Mouse (Mus musculus) ES-E14 (cell line): ENCODE data around the gene Slc38a7. TPM values are rescaled to one million over a fixed set of nuclear protein-coding genes. Genes with fewer than 3 reads are reported as not detected.

Experiments used
- DNase-seq: peaks from one replicate; pipeline ENCODE4 v3.0.0-alpha.2; 2013; ENCODE audit warnings: low read depth, low spot score
- H3K27ac ChIP-seq: 2 replicates; pipeline ENCODE4 v1.5.1; 2012; ENCODE audit warnings: low read depth, mild to moderate bottlenecking, low read length, moderate library complexity, mixed read lengths; ENCODE audit not compliant: poor library complexity, insufficient read depth, severe bottlenecking
- H3K36me3 ChIP-seq: 2 replicates; pipeline ENCODE4 v1.6.1; 2012; ENCODE audit warnings: mild to moderate bottlenecking, low read length, moderate library complexity, mixed read lengths; ENCODE audit not compliant: control insufficient read depth, poor library complexity, insufficient read depth, severe bottlenecking
- H3K4me1 ChIP-seq, 2 experiments: fragments of 150-350 bp in 1 of 2; sonication (generic) in 1 of 2; 2 replicates each; pipeline ENCODE4 v1.6.1; 2012; ENCODE audit warnings: low read length in 2 of 2, mild to moderate bottlenecking in 1 of 2, mixed read lengths in 1 of 2; ENCODE audit not compliant: control insufficient read depth in 2 of 2, insufficient read depth in 2 of 2, poor library complexity in 1 of 2
- H3K4me3 ChIP-seq, 2 experiments: fragments of 150-350 bp in 1 of 2; sonication (generic) in 1 of 2; 2 replicates each; pipeline ENCODE4 v1.5.1; 2012; ENCODE audit warnings: low read length in 2 of 2, low read depth in 1 of 2, mild to moderate bottlenecking in 1 of 2, mixed read lengths in 1 of 2; ENCODE audit not compliant: insufficient read depth in 1 of 2, poor library complexity in 1 of 2, severe bottlenecking in 1 of 2
- H3K9ac ChIP-seq: 2 replicates; pipeline ENCODE4 v1.6.1; 2012; ENCODE audit warnings: low read depth, mild to moderate bottlenecking, low read length, mixed read lengths; ENCODE audit not compliant: poor library complexity, insufficient read depth, severe bottlenecking
- H3K9me3 ChIP-seq: fragments of 150-350 bp; sonication (generic); 2 replicates; pipeline ENCODE4 v1.6.1; 2012; ENCODE audit warnings: low read depth, mild to moderate bottlenecking, low read length; ENCODE audit not compliant: control insufficient read depth, insufficient read depth
- CHD2 ChIP-seq: IDR thresholded peaks from 2 replicates; pipeline ENCODE4 v1.6.1; 2014; ENCODE audit warnings: mild to moderate bottlenecking, low read depth, low read length, inconsistent platforms
- HCFC1 ChIP-seq: IDR thresholded peaks from 2 replicates; pipeline ENCODE4 v1.6.1; 2012; ENCODE audit warnings: low read length, inconsistent platforms, borderline replicate concordance; ENCODE audit not compliant: insufficient read depth
- MAFK ChIP-seq: IDR thresholded peaks from 2 replicates; pipeline ENCODE4 v1.6.1; 2014; ENCODE audit warnings: mild to moderate bottlenecking, low read depth, low read length, inconsistent platforms; ENCODE audit not compliant: insufficient read depth
- ZC3H11A ChIP-seq: IDR thresholded peaks from 2 replicates; pipeline ENCODE4 v1.6.1; 2012; ENCODE audit warnings: low read depth, mild to moderate bottlenecking, inconsistent platforms, low read length, borderline replicate concordance
- ZNF384 ChIP-seq: IDR thresholded peaks from 2 replicates; pipeline ENCODE4 v1.6.1; 2012; ENCODE audit warnings: low read depth, low read length, inconsistent platforms
- in situ Hi-C, 2 experiments: fragments of 600-800 bp; cut with MboI; formaldehyde crosslinking; loops; one replicate each; pipeline ENCODE4 v1.15.1; 2025; ENCODE audit warnings: low sequenced_read_pairs in 2 of 2, inconsistent platforms in 1 of 2; ENCODE audit not compliant: unreplicated experiment in 2 of 2
- total RNA-seq: library from RNA; depleted of rRNA; stranded (reverse); fragments of 300-350 nt; gene quantifications from 2 replicates; pipeline ENCODE4 v1.2.3, GENCODE M21; 2012

The Slc38a7 gene
- total RNA-seq, 1 experiment, result 47.9 TPM

DNA sequence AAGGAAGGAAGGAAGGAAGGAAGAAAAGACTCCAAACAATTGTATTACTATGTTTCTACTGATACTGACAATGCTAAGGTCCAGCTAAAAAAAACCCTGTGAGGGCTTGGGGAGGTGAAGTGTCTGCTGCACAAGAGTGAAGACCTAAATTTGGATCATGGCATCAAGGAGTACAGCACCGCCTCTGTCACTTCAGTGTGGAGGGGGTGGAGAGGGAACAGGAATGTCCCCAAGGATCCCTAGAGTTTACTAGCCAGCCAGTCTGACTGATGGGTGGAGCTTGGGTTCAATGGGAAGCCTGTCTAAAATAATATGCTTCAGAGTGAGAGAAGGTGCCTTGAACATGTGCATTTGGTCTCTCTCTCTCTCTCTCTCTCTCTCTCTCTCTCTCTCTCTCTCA is 35.1 kb downstream of the Slc38a7 start:
- H3K9ac ChIP-seq, result no peak overlapping the region
- peak overlapping the region; percentile 27; the same call in 1 of the 2 replicates for H3K27ac ChIP-seq
- TF ChIP-seq ZC3H11A (no peak), CHD2 (no peak), MAFK (no peak), HCFC1 (no peak), ZNF384 (no peak)
- H3K4me3 ChIP-seq, result no peak overlapping the region
- no peak for DNase-seq
- H3K9me3 ChIP-seq, result no peaks in the 10 kb centered on the region
- no peaks in the 10 kb centered on the region for H3K36me3 ChIP-seq
- peaks cover 6 to 15% of the 10 kb centered on the region in 2 experiments; a peak in 3 of 4 replicates for H3K4me1 ChIP-seq
- in situ Hi-C loops, result no loop called here

DNA sequence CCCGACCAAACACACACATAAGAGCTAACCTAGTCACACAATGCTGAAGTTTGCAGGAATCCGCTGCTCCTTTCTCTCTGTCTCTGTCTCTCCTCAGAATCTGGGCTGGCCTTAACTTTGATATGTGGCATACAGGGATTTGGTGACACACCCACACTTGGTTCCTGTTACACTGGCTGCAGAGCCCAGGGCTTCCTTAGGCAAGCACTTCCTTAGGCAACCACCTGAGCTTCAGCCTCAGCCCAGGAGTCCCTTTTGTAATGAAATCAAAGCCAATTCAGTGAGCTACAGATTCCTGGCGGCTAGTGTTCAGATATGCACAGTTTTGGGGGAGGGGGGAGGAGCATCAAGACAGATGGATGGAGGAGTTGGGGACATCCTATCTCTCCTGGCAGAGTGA is 35.7 kb downstream of the Slc38a7 start:
- H3K27ac ChIP-seq, result no peak overlapping the region; the same call in 1 of the 2 replicates
- H3K4me3 ChIP-seq, result no peak overlapping the region
- no peaks in the 10 kb centered on the region for H3K36me3 ChIP-seq
- no peak for DNase-seq
- in situ Hi-C loops, result no loop called here
- TF ChIP-seq MAFK (no peak), HCFC1 (no peak), ZNF384 (no peak), CHD2 (no peak), ZC3H11A (no peak)
- no peak overlapping the region for H3K9ac ChIP-seq
- peaks cover 6 to 15% of the 10 kb centered on the region in 2 experiments; a peak in 3 of 4 replicates for H3K4me1 ChIP-seq
- H3K9me3 ChIP-seq, result no peaks in the 10 kb centered on the region

DNA sequence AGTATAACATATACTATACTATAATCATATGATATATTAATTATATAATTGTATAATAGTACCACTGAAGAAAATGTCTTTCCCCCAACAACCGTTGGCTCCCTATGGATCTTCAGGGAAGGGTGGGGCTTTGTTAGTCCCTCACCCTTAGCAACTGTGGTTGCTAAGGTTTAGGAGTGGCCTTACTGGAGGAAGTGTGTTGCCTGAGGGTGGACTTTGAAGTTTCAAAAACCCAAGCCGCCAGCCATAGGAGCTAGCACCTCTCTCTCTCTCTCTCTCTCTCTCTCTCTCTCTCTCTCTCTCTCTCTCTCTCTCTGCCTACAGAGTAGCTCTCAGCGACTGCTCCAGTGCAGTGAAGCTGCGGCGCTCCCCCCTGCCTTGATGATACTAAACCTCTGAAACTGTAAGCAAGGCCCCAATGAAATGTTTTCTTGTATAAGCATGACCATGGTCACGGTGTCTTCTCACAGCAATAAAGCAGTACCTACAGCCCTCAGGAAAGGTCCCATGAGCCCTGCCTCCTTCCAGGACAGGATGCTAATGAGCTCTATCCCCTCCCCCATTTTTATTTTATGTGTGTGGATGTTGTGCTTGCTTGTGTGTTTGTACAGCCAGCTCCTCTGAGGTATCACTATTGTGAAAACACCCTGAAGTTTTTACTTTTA is 37.2 kb downstream of the Slc38a7 start:
- in situ Hi-C loops, result no loop called here
- Histone ChIP-seq H3K36me3 (no peaks in the 10 kb centered on the region), H3K4me1 (peaks cover 6 to 15% of the 10 kb centered on the region in 2 experiments; a peak in 3 of 4 replicates), H3K9ac (peak overlapping the region; percentile 26; the same call in 1 of the 2 replicates), H3K27ac (peak overlapping the region; percentile 51; the same call in 1 of the 2 replicates), H3K9me3 (no peaks in the 10 kb centered on the region), H3K4me3 (no peak overlapping the region)
- no peak for DNase-seq
- TF ChIP-seq ZNF384, result no peak

DNA sequence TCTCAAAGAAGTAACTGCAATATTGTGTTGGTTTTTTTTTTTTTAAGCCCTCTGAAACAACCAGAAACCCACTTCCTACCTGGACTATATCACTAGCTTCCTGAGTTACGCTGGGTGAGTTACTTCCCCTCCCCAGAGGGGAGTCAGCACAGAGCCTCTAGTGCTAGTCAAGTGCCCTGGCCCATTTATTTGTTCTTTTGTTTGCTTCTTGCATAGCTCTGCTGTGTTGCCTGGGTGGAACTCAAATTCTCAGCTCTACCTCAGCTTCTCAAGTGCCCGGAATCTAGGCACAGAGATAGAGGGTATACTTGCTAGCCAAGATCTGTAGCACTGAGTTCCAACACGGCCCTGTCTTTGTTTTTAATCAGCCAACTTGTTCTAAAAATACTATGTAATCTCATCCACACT is 43.2 kb downstream of the Slc38a7 start:
- Histone ChIP-seq H3K4me3 (no peak overlapping the region), H3K4me1 (peaks cover 0 to 4% of the 10 kb centered on the region in 2 experiments; a peak in 1 of 4 replicates), H3K9ac (no peak overlapping the region), H3K36me3 (no peaks in the 10 kb centered on the region; the same call in 1 of the 2 replicates), H3K27ac (no peak overlapping the region), H3K9me3 (no peaks in the 10 kb centered on the region)
- no peak for DNase-seq
- in situ Hi-C loops, result no loop called here
- TF ChIP-seq MAFK, result no peak
- TF ChIP-seq ZC3H11A, result no peak
- no peak for TF ChIP-seq HCFC1
- TF ChIP-seq ZNF384, result no peak
- no peak for TF ChIP-seq CHD2

DNA sequence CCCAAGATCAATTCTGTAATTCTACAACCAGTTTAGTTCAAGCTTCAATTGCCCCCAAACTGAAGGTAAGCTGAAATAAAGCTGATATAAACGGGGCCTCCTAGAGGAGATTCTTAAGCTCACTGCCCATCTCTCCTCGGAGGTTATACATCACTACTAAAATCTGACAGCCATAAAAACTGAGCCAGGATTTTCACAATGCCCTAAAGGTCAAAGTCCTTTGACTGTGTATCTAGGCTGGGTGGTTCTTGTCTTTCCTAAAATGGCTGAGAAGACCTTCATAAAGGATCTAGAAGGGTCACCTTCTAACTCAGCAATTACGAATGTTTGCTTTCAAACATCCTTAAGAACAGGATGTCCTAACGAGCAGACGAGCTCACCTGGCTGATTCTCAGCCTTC is 44.2 kb downstream of the Slc38a7 start:
- Histone ChIP-seq H3K4me1 (peaks cover 0 to 7% of the 10 kb centered on the region in 2 experiments; a peak in 2 of 4 replicates), H3K4me3 (no peak overlapping the region), H3K9me3 (no peaks in the 10 kb centered on the region), H3K27ac (no peak overlapping the region), H3K36me3 (peaks cover 4% of the 10 kb centered on the region; the same call in 1 of the 2 replicates), H3K9ac (no peak overlapping the region)
- no peak for DNase-seq
- in situ Hi-C loops, result no loop called here
- no peak for TF ChIP-seq ZC3H11A
- TF ChIP-seq HCFC1, result no peak
- no peak for TF ChIP-seq ZNF384
